Mouse (Mus musculus) cortical plate, adult 2 months (tissue): ENCODE data around the gene Gucd1.

Experiments used
- CTCF ChIP-seq: fragments of 200-500 bp; IDR thresholded peaks from 2 replicates; pipeline ENCODE4 v1.5.1; 2011; ENCODE audit warnings: mild to moderate bottlenecking, control low read depth, low read length; ENCODE audit not compliant: insufficient read depth; ENCODE audit errors: extremely low read depth
- POLR2A ChIP-seq: fragments of 200-500 bp; IDR thresholded peaks from 2 replicates; pipeline ENCODE4 v1.6.1; 2011; ENCODE audit warnings: mild to moderate bottlenecking, low read length, control low read depth; ENCODE audit not compliant: insufficient read depth; ENCODE audit errors: extremely low read depth

DNA sequence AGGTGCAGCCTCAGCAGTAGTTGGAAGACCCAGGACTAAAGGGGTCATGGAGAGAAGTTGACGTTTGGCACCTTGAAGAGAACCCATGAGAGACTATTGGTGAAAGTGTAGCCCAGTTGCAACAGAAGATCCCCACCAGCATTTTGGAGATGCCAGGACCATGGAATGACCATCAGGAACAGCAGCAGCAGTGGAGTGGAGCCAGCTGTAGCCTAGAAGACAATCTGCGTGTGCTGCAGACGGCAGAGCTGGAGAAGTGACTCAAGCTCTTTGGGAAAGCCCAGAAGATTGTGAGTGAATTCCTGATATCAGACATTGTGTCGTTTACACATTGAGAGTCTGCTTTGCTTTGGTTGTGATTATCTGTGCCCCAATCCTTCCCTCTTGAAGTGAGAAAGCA is 36.1 kb downstream of the Gucd1 start:
- TF ChIP-seq POLR2A (no peak), CTCF (no peak)
